Mouse (Mus musculus) megakaryocyte, embryonic 14.5 days (primary cell): Measurements from ENCODE around the gene Gm37240. TPM values are rescaled to one million over a fixed set of nuclear protein-coding genes. Genes with fewer than 3 reads are reported as not detected.

Experiments used
- H3K27me3 ChIP-seq: replicated peaks from 2 replicates; pipeline ENCODE3; 2012; ENCODE audit warnings: inconsistent platforms
- H3K36me3 ChIP-seq: replicated peaks from 2 replicates; pipeline ENCODE3; 2012; ENCODE audit warnings: low read length, inconsistent platforms, mixed read lengths
- H3K4me1 ChIP-seq: 2 replicates; pipeline ENCODE4 v1.6.1; 2012; ENCODE audit warnings: inconsistent platforms
- H3K4me3 ChIP-seq: replicated peaks from 2 replicates; pipeline ENCODE3; 2012; ENCODE audit warnings: moderate library complexity, mild to moderate bottlenecking, inconsistent platforms
- H3K9me3 ChIP-seq: 2 replicates; pipeline ENCODE4 v1.6.1; 2012; ENCODE audit warnings: inconsistent platforms
- FLI1 ChIP-seq: IDR thresholded peaks from 2 replicates; pipeline ENCODE4 v1.6.1; 2012; ENCODE audit warnings: low read length, inconsistent platforms, mixed read lengths
- GATA1 ChIP-seq: IDR thresholded peaks from 3 replicates; pipeline ENCODE4 v1.6.1; 2012; ENCODE audit warnings: mixed read lengths, low read length, inconsistent platforms, borderline replicate concordance
- polyA plus RNA-seq: library from polyadenylated mRNA; stranded (reverse); fragments of >175 nt; gene quantifications from 2 replicates; pipeline ENCODE4 v1.2.3, GENCODE M21; 2012; ENCODE audit warnings: low replicate concordance; ENCODE audit not compliant: insufficient read depth

The Gm37240 gene
- polyA plus RNA-seq, 1 experiment = not detected

DNA sequence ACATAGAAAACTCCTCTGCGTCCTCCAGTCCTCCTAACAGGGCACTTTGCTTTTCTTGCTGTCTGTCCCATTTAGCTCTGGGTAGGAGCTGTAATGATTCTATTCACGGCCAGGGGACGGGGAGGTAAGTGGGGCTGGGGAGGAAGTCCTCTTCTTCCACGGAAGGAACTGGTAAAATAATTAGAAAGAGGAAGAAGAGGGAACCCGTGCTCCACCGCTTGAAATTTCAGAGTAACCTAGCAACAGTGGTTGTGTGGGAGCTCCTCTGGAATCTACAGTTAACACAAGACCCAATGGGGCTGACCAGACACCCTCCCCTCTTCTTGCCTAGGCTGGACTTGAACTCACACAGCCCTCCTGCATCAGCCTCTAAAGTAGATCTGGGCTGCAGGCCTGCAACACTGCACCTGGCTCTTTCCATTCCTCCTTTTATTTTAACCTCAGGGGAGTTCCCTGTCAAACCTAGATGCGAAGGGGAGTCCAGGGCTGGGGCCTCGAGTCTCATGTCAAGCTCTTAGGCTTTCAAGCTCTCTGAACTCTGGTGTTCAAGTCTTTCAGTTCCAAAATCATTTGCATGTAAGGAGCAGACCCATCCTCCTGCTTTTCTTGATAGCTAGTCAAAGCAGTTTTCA, 1201.5 kb downstream of the Gm37240 start:
- H3K4me1 ChIP-seq = peaks cover 20% of the 10 kb centered on the region
- H3K27me3 ChIP-seq = peaks cover 72% of the 10 kb centered on the region
- TF ChIP-seq FLI1 (no peak), GATA1 (no peak)
- no peaks in the 10 kb centered on the region for H3K36me3 ChIP-seq
- H3K4me3 ChIP-seq = no peak overlapping the region
- H3K9me3 ChIP-seq = no peaks in the 10 kb centered on the region

- Histone ChIP-seq H3K9me3 (no peaks in the 10 kb centered on the region), H3K4me3 (no peak overlapping the region), H3K36me3 (no peaks in the 10 kb centered on the region), H3K27me3 (peaks cover 64% of the 10 kb centered on the region), H3K4me1 (peaks cover 21% of the 10 kb centered on the region)
- TF ChIP-seq FLI1 (no peak), GATA1 (no peak)
Measured at GRCm38 (mm10) chr3:84683788-84684187, 1203.5 kb downstream of the Gm37240 start.

DNA sequence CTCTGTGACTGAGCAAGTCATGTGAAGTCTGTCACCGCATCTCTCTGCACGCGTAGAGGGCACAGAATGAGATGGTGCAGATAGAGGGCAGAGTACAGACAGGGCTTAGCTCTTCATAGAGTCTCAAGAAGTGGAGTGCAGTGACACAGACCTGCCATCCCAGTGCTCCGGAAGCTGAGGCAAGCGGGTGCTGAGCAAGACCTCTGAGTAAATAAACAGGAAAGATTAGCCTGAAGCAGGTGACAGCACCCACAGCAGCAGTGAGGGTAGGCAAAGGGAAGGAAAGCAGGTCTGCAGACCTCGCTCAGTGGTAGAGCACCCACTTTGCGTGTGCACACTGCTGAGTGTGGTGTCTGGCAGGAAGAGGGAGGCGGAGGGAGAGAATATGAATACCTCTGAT, 1205.6 kb downstream of the Gm37240 start:
- Histone ChIP-seq H3K36me3 (no peaks in the 10 kb centered on the region), H3K27me3 (peaks cover 53% of the 10 kb centered on the region), H3K9me3 (no peaks in the 10 kb centered on the region), H3K4me3 (no peak overlapping the region), H3K4me1 (peaks cover 26% of the 10 kb centered on the region)
- no peak for TF ChIP-seq FLI1
- TF ChIP-seq GATA1 = no peak

DNA sequence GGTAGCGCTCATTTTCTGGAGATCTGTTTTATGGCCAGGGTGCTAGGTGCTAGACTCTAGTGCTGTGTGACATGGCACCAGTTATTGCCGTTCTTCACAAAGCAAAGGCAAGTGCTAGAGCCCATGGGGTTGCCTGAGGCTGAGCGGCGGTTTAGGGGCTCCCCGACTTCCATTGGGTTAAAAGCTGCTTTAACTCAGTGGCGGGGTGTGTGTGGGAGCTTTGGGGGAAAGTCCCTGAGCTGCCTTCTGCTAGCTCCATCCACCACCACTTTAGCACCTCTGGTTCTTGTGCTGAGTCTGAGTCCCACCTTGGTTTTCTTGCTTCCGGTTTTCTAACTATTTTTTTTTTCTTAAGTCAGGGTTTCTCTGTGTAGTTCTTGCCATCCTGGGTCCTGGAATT, 1207.3 kb downstream of the Gm37240 start:
- Histone ChIP-seq H3K9me3 (peaks cover 6% of the 10 kb centered on the region; the same call in 1 of the 2 replicates), H3K36me3 (no peaks in the 10 kb centered on the region), H3K27me3 (peaks cover 53% of the 10 kb centered on the region), H3K4me1 (peaks cover 23% of the 10 kb centered on the region), H3K4me3 (no peak overlapping the region)
- no peak for TF ChIP-seq GATA1
- no peak for TF ChIP-seq FLI1

- no peak for TF ChIP-seq FLI1
- no peak for TF ChIP-seq GATA1
- H3K9me3 ChIP-seq = peaks cover 6% of the 10 kb centered on the region; the same call in 1 of the 2 replicates
- H3K27me3 ChIP-seq = peaks cover 54% of the 10 kb centered on the region
- H3K36me3 ChIP-seq = no peaks in the 10 kb centered on the region
- peaks cover 23% of the 10 kb centered on the region for H3K4me1 ChIP-seq
- no peak overlapping the region for H3K4me3 ChIP-seq
Measured at GRCm38 (mm10) chr3:84679542-84679941, 1207.8 kb downstream of the Gm37240 start.

- Histone ChIP-seq H3K9me3 (peaks cover 6% of the 10 kb centered on the region; the same call in 1 of the 2 replicates), H3K27me3 (peaks cover 49% of the 10 kb centered on the region), H3K36me3 (no peaks in the 10 kb centered on the region), H3K4me1 (peaks cover 23% of the 10 kb centered on the region), H3K4me3 (no peak overlapping the region)
- TF ChIP-seq FLI1 (no peak), GATA1 (no peak)
Measured at GRCm38 (mm10) chr3:84678891-84679290, 1208.4 kb downstream of the Gm37240 start.

- no peak overlapping the region for H3K4me3 ChIP-seq
- no peak for TF ChIP-seq FLI1
- H3K9me3 ChIP-seq = peaks cover 6% of the 10 kb centered on the region; the same call in 1 of the 2 replicates
- H3K4me1 ChIP-seq = peaks cover 19% of the 10 kb centered on the region
- H3K36me3 ChIP-seq = no peaks in the 10 kb centered on the region
- peaks cover 35% of the 10 kb centered on the region for H3K27me3 ChIP-seq
Measured at GRCm38 (mm10) chr3:84675710-84676109, 1211.6 kb downstream of the Gm37240 start.

- TF ChIP-seq FLI1 (no peak), GATA1 (no peak)
- H3K4me1 ChIP-seq = peaks cover 7% of the 10 kb centered on the region
- no peaks in the 10 kb centered on the region for H3K36me3 ChIP-seq
Measured at GRCm38 (mm10) chr3:84673552-84673951, 1213.8 kb downstream of the Gm37240 start.

GRCm38 (mm10) chr3:84672136-84672535, 1215.2 kb downstream of the Gm37240 start:
- TF ChIP-seq FLI1 (no peak), GATA1 (no peak)

More at GRCm38 (mm10) chr3:84673552-84673951, 1213.8 kb downstream of the Gm37240 start:
- peaks cover 36% of the 10 kb centered on the region for H3K27me3 ChIP-seq
- no peak overlapping the region for H3K4me3 ChIP-seq
- H3K9me3 ChIP-seq = peaks cover 6% of the 10 kb centered on the region; the same call in 1 of the 2 replicates

DNA sequence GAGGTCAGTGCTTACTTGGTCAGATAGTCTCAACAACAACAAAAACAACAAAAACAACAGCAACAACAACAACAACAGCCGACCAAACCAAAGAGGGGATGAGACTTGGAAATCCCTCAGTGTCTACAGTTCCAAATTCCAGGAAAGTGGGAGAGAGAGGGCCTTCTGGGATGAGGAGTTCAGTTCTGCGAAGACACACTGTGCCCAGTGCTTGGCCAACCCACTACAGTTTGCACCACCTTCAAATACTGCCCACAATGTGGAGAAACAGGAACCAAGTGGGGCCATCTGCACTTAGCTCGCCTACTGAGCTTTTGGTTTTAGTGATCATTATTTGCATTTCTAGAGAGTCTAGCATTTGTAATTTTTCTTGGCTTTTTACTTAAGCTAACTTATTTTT, 1218.4 kb downstream of the Gm37240 start:
- TF ChIP-seq FLI1 = no peak
- no peak for TF ChIP-seq GATA1
- H3K4me1 ChIP-seq = peaks cover 21% of the 10 kb centered on the region
- H3K9me3 ChIP-seq = no peaks in the 10 kb centered on the region
- H3K4me3 ChIP-seq = no peak overlapping the region
- peaks cover 58% of the 10 kb centered on the region for H3K27me3 ChIP-seq
- H3K36me3 ChIP-seq = no peaks in the 10 kb centered on the region

More at GRCm38 (mm10) chr3:84672136-84672535, 1215.2 kb downstream of the Gm37240 start:
- Histone ChIP-seq H3K36me3 (no peaks in the 10 kb centered on the region), H3K27me3 (peaks cover 44% of the 10 kb centered on the region), H3K4me3 (no peak overlapping the region), H3K9me3 (peaks cover 6% of the 10 kb centered on the region; the same call in 1 of the 2 replicates), H3K4me1 (peaks cover 4% of the 10 kb centered on the region; the same call in 1 of the 2 replicates)
